Mouse (Mus musculus): ENCODE measurements around the gene Cdk2.

Gene Cdk2

GRCm38 (mm10) chr10:128702328-128703007, 2.4 kb downstream of the Cdk2 start:
- no peak for DNase-seq

DNA sequence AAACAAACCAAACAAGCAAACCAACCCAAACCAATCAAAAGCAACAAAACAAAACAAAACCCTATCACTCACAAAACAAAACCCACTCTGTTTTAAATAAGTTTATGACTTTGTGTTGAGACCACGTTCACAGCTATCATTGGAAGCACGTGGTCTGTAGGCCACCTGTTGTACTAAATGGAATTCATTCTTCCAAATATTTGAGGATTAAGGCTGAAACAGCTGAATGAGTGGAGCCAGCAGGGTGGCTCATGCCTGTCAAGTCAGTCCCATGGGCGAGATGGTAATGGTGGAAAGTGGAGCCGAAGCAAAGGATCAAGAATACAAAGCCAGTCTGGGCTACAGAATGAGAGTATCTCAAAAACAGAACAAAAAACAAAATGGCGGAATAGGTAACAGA, 4.1 kb downstream of the Cdk2 start:
- DNase-seq, result no peak

DNA sequence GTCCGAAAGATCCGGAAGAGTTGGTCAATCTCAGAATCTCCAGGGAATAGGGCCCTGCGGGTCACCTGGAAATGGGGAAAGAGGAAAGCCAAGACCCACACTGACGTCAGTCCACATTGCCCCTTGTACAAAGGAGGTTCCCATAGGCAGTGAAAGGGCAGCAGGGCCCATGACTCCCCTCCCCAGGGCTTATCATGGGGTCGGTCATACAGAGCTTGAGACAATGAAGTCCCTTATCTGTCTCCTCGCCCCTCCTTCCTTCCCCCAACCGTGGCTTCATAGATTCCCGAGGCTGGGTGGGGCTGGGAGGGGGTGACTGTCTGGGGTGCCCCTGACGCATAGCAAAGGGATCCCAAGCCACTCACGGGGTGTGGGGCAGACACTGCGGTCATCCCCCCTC, 5.2 kb downstream of the Cdk2 start:
- DNase-seq, result no peak

DNA sequence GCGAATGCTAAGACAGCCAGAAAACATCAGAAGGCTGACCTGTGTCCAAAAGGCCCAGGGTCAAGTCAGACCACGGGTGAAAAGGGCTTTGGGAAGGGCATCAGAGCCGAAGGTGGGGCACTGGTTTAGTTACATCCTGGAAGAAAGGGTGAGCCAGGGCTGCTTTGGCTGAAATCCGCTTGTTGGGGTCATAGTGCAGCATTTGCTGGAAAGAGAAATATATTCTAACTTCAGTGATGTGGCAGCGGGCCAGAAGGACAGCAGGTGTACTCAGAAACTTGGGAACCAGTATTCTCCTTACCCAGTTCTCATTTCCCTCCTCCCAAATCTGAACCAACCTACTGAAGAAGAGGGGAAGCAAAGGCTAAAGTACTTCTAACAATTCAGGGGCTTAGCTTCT, 5.8 kb downstream of the Cdk2 start:
- DNase-seq, result no peak

- no peak for DNase-seq
These were observed 7.6 kb downstream of the Cdk2 start for GRCm38 (mm10) chr10:128697072-128697725.

DNA sequence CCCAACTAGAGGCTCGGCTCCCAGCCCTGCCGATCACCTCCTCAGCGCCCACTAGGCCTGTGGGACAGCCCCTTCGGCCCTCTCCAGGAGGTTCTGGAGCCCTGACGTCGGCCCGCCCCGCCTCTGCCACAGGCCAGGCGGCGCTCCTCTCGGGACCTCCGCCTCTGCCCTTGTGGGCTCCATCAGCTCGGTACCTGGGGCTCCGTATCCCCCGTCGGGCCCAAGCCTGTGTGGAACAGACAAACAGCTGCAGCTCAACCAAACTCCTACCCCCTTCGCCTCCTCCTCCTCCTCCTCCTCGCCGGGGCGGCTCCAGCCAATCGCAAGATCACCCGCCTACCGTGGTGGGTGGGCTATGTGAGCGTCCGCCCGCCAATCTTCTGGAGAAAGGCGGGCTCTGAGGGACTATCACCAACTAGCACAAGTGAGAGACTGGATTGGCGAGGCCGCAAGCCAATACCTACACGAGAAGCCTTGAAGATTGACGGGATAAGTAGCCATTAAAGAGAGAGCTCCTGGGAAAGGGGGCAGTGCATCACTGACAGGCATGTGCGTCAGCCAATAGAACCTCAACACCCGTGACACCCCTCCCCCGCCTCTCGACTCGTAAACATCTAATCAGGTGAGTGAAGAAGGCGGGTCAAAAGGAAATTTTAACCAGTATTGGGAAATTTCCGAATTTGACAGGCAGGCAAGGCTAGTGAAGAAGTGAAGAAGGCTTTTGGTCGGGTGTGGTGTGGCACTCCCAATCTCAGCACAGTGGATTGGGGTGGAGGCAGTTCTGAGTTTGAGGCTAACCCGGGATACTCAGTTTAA, 8.6 kb downstream of the Cdk2 start, which contains the start of gene Rab5b:
Rab5b (minus strand) TSS at position 273 of the 816 bp plus-strand sequence.
- peak; percentile 95 for DNase-seq

GRCm38 (mm10) chr10:128695411-128695991, 9.3 kb downstream of the Cdk2 start:
- no peak for DNase-seq

- DNase-seq, result peak; percentile 28
These were observed 30.3 kb downstream of the Cdk2 start for GRCm38 (mm10) chr10:128674469-128675008.

- peak; percentile 84 for DNase-seq
These were observed 30.9 kb downstream of the Cdk2 start, which contains the start of gene Suox for GRCm38 (mm10) chr10:128673763-128674468. Gene Suox (minus strand): TSS chr10:128674073.

- no peak for DNase-seq
These were observed 33.7 kb downstream of the Cdk2 start for GRCm38 (mm10) chr10:128671148-128671547.

GRCm38 (mm10) chr10:128668790-128669672, 35.8 kb downstream of the Cdk2 start:
- DNase-seq, result peak; percentile 73

- DNase-seq, result no peak
These were observed 39.0 kb downstream of the Cdk2 start for GRCm38 (mm10) chr10:128665806-128666205.

DNA sequence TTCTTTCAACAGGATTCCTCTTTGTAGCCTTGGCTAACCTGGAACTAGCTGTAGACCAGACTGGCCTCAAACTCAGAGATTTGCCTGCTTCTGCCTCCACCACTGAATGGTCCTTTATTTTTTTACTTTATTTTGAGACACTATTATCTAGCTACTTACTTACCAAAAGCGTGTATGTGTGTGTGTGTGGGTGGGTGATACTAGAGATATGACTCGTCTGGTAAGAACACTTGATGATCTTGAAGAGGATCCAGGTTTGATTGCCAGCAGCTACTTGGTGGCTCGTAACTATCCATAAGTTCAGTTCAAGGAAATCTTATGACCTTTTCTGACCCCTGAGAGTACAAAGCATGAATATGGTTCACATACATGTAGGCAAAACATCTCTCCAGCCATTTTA, 39.5 kb downstream of the Cdk2 start:
- no peak for DNase-seq

- DNase-seq, result no peak
These were observed 40.0 kb downstream of the Cdk2 start for GRCm38 (mm10) chr10:128664808-128665207.

DNA sequence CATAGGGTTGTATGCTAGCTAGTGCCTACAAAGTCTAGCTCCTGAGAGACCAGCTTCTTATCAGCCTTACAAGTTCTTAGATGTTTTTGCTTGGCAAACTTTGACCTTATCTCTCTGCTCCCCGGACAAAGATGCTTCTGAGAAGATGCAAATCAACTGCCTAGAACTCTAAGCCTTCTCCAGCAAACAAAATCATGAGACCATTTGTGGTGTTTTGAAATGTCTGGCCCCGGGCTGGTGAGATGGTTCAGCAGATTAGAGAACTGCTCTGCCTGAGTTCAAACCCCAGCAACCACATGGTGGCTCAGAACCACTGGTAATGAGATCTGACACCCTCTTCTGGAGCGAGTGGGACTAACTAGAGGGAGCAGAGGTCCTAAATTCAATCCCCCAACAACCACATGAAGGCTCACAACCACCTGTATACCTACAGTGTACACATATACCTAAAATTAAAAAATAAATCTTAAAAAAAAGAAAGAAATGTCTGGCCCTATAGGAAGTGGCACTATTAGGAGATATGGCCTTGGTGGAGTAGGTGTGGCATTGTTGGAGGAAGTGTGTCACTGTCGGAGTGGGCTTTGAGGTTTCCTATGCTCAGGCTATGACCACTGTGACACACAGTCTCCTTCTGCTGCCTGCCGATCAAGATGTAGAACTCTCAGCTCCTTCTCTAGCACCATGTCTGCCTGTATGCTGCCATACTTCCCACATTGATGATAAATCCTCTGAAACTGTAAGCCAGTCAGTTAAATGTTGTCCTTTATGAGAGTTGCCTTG, 41.2 kb downstream of the Cdk2 start:
- no peak for DNase-seq

DNA sequence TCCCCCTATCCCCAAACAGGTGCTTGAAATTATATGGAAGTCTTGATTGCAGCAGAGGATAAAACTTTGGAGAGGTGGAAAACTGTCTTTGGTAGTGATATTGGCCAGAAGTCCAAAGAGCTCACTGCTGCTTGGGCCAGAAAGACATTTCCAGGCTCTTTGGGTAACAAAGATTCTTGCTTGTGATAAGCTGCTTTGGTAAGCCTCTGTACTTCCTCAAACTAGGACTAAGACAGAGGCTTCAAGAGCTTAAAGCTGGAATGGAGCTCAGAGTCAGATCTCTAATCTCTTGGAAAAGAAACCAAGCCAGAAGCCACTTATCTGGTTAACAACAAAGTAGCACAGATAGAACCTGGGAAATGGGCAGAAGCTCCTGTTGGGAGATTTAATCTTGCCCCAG, 42.4 kb downstream of the Cdk2 start:
- no peak for DNase-seq

GRCm38 (mm10) chr10:128659490-128659889, 45.3 kb downstream of the Cdk2 start:
- no peak for DNase-seq

GRCm38 (mm10) chr10:128657844-128658243, 47.0 kb downstream of the Cdk2 start:
- DNase-seq, result no peak

GRCm38 (mm10) chr10:128656731-128657130, 48.1 kb downstream of the Cdk2 start:
- DNase-seq, result no peak

DNA sequence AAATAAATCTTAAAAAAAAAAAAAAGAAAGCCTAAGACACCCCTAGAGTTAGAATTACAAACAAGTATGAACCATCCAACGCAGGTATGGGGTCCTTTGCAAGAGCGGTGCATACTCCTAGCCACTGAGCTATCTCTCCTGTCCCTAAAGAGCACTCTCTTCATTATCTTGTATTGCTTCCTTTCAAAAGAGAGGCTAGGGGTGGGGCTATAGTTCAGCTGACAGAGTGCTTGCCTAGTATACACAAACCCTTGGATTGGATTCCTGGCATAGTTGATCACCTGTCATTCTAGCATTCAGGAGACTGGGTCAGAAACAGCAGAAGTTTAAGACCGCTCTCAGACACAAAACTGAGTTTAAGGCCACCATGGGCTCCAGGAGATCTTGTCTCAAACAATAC, 49.6 kb downstream of the Cdk2 start:
- no peak for DNase-seq
